Mouse (Mus musculus) forebrain, embryonic 10.5 days (tissue): ENCODE data around the gene Nelfb. TPM values are rescaled to one million over a fixed set of nuclear protein-coding genes. Genes with fewer than 3 reads are reported as not detected.

Experiments used
- DNase-seq: peaks from one replicate; pipeline ENCODE4 v3.0.0-alpha.2; 2017; ENCODE audit warnings: low spot score; ENCODE audit errors: extremely low spot score
- H3K27ac ChIP-seq: fragments of 300-500 bp; sonication (generic); 2 replicates; pipeline ENCODE4 v1.5.1; 2016; ENCODE audit warnings: mild to moderate bottlenecking
- H3K27me3 ChIP-seq: fragments of 300-500 bp; sonication (generic); 2 replicates; pipeline ENCODE4 v1.6.1; 2016; ENCODE audit warnings: mild to moderate bottlenecking; ENCODE audit not compliant: poor library complexity, severe bottlenecking
- H3K36me3 ChIP-seq: fragments of 300-500 bp; sonication (generic); replicated peaks from 2 replicates; pipeline ENCODE4 v1.6.1; 2016; ENCODE audit warnings: mild to moderate bottlenecking, moderate library complexity
- H3K4me1 ChIP-seq: fragments of 300-500 bp; sonication (generic); 2 replicates; pipeline ENCODE4 v1.6.1; 2016
- H3K4me3 ChIP-seq: fragments of 300-500 bp; sonication (generic); 2 replicates; pipeline ENCODE4 v1.5.1; 2016; ENCODE audit warnings: mild to moderate bottlenecking, moderate library complexity
- H3K9me3 ChIP-seq: fragments of 300-500 bp; sonication (generic); 2 replicates; pipeline ENCODE4 v1.6.1; 2016; ENCODE audit warnings: mild to moderate bottlenecking, moderate library complexity
- WGBS: fragments of 180-500 bp; shearing (Covaris S2); methylation state at CpG from one replicate; pipeline ENCODE4 v1.1.7; 2016; 5-methylcytosine and 5-hydroxymethylcytosine counted together
- polyA plus RNA-seq: library from polyadenylated mRNA; unstranded; fragments of >200 nt; fragmentation: Nextera tagmentation; extraction: Ambion mirVana; gene quantifications from 2 replicates; pipeline ENCODE4 v1.2.1, GENCODE M21; 2016

Nelfb gene
- polyA plus RNA-seq, 1 experiment from 2014 or later, result 130 TPM

DNA sequence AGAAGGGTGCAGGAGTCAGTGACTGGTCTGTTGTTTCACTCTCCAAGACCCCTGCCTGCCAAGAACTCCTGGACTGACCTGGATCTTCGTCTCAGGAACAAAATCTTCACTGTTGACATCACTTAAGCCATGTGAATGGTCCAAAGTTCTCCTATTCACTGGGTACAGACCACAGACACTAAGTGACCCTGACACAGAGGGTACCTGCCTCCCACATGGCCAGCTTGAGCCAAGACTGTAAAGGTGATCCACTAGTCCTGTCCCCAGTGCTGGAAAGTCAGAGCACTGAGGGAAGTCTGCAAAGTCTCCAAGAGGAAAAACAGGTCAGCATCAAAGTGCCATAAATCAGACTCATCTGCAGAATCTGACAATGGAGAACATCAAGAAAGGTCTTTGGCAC, 3.7 kb downstream of the Nelfb start:
- no peak for DNase-seq
- peaks cover 71% of the 10 kb centered on the region for H3K36me3 ChIP-seq
- H3K27me3 ChIP-seq, result peaks cover 6% of the 10 kb centered on the region
- H3K9me3 ChIP-seq, result no peaks in the 10 kb centered on the region
- H3K27ac ChIP-seq, result no peak overlapping the region
- peaks cover 26% of the 10 kb centered on the region for H3K4me1 ChIP-seq
- 91% methylated on average over 1 of the region's 1 CpGs for WGBS
- no peak overlapping the region for H3K4me3 ChIP-seq

DNA sequence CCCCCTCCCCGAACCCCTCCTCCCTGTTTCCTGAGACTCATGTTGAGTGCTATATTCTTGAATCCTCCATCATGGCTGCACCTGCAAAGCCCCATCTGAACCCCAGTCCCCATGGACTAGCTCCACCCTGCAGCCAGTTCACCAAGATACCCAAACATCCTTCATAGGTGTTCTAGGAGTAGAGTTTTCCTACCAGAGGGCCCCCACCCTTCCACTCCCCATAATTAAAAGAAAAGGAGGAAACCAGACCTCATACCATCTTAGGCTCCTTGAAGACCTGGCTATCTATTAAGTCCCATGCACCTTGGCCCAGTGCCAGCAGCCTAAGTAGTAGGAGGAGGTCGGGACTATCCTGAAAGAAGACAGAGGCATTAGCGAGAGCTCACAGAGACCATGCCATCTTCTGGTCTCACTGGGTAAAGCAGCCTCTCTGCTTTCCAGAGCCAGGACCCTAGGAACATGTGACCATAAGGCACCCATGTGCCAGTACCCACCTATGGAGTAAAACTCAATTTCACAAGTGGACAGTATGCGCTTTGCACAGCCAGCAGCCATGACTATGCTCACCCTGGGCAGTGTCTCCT, 7.6 kb downstream of the Nelfb start:
- H3K36me3 ChIP-seq, result peaks cover 99% of the 10 kb centered on the region
- H3K9me3 ChIP-seq, result no peaks in the 10 kb centered on the region
- no peak overlapping the region for H3K27ac ChIP-seq
- no peaks in the 10 kb centered on the region for H3K27me3 ChIP-seq
- WGBS, result 76% methylated on average over 4 of the region's 4 CpGs
- no peak for DNase-seq
- H3K4me1 ChIP-seq, result 0 out of 2 replicates have a peak, but pooled peaks cover under 1% of the 10 kb centered on the region
- H3K4me3 ChIP-seq, result no peak overlapping the region

DNA sequence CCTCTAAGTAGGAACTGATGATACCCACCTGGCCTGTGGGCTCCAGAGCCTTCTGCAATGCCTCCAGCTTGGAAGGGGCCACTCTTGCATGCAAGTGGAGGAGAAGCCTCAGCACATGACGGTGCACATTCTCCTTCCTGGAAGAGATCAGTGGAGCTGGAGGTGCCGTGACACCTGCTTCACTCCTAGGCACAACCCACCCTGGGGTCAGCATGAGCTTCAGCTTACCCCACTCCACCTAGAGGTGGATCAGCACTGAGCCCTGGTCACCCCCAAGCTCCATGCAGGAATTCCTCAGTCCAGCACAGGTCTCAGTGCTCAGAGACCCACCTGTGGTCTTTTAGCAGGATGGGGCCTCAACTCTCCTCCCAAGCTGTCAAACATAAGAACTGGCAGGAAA, 10.7 kb downstream of the Nelfb start:
- Histone ChIP-seq H3K4me1 (peaks cover 25% of the 10 kb centered on the region), H3K36me3 (peaks cover 78% of the 10 kb centered on the region), H3K4me3 (no peak overlapping the region), H3K9me3 (no peaks in the 10 kb centered on the region), H3K27me3 (peaks cover 24% of the 10 kb centered on the region), H3K27ac (no peak overlapping the region)
- WGBS, result 100% methylated on average over 2 of the region's 2 CpGs
- no peak for DNase-seq

DNA sequence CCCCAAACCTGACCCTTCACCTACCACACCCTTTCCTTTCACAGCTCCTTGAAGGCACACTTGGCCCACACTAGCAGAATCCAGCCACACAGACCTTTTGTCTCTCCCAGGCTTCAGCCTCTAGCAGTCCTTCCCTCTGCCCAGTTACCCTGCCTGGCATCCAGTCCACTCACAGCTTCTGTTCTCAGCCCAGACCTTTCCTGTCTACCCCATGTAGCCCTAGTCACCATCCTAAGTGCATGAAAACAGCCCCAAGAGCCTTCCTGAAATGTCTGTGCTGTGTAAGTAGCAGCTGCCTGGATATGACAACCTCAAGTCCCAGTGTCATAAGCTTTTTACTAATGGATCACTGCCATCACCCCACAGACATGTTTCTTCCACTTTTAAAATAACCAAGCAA, 13.3 kb downstream of the Nelfb start:
- peaks cover 51% of the 10 kb centered on the region for H3K36me3 ChIP-seq

DNA sequence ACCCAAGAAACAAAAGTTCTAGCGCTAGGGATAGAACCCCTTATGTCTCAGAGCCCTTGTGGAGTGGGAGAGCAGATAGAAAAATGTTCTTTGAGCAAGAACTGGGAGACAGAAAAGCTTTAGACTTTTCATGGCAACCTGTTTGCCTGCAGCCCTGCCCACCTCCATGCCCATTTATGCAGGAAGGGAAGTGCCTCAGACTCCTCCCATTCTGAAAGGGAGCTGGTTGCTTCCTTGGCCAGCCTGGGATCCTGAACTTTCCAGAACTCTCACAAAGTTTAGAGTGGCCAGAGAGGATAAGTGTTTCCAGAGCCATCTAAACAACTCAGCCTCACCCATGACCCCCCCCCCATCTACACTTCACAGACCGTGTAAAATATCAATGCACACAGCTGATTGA, 14.1 kb downstream of the Nelfb start:
- Histone ChIP-seq H3K4me3 (0 out of 2 replicates have a peak overlapping the region, but pooled peaks have one; percentile 21), H3K4me1 (peaks cover 45% of the 10 kb centered on the region), H3K27ac (no peak overlapping the region), H3K36me3 (peaks cover 43% of the 10 kb centered on the region), H3K27me3 (peaks cover 45% of the 10 kb centered on the region), H3K9me3 (no peaks in the 10 kb centered on the region)
- DNase-seq, result no peak
- 22% methylated on average over 2 of the region's 2 CpGs for WGBS

More for the DNA sequence above, 13.3 kb downstream of the Nelfb start:
- DNase-seq, result no peak
- Histone ChIP-seq H3K4me3 (no peak overlapping the region), H3K4me1 (peaks cover 44% of the 10 kb centered on the region), H3K27ac (no peak overlapping the region), H3K27me3 (peaks cover 45% of the 10 kb centered on the region), H3K9me3 (no peaks in the 10 kb centered on the region)

- 10% methylated on average over 8 of the region's 8 CpGs for WGBS
- Histone ChIP-seq H3K36me3 (peaks cover 35% of the 10 kb centered on the region), H3K9me3 (no peaks in the 10 kb centered on the region), H3K4me1 (peaks cover 45% of the 10 kb centered on the region), H3K4me3 (peak within 1 kb of the TSS; percentile 38), H3K27me3 (peaks cover 45% of the 10 kb centered on the region), H3K27ac (peak within 1 kb of the TSS; percentile 22; the same call in 1 of the 2 replicates)
- DNase-seq, result no peak
These were observed 14.9 kb downstream of the Nelfb start, which contains the start of gene Tor4a for GRCm38 (mm10) chr2:25196172-25196954. Gene Tor4a, minus strand, starts transcription at chr2:25196886.

DNA sequence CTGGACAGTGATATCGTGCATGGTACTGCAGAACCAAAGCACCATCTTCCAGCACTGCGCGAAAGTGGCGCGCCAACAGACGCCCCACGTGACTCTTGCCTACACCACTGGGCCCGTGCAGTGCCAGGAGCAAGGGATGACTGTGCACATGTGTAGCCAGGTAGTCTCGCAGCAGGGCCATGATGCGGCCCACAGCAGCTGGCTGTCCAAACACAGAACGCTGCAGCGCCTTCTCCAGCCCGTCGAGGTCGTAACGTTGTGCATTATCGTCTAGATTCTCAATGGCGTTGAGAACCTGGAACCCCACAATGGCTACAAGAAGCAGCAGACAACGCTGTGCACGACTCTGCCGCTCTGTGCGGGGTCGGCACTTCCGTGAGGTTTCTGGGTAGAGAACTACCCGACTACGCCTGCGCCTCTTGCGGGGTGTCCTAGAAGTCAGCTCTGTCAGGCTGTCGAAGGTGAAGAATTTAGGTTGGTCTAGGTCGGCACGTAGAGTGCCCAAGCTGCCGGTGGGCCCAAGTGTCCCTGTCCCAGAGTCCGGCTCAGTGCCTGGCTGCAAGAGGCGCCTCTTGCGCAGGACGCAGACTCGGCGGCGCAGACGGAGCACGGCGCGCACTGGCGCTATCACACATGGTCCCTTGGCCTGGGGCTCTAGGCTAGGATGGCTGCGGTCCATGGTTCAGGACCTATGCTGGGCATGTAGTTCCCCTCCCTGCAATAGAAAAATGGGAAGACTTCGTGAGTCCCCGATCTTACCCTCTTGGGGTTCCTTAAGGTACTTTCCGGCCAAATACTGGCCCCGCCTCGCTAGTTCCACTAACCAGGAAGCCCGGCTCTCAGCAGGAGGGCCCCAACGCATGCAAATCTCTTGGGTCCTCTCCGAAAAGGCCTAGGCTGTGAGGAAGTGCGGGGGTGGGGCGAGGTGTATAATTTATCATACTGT, 15.8 kb downstream of the Nelfb start:
- DNase-seq, result no peak
- H3K9me3 ChIP-seq, result no peaks in the 10 kb centered on the region
- peaks cover 26% of the 10 kb centered on the region for H3K36me3 ChIP-seq
- peaks cover 45% of the 10 kb centered on the region for H3K4me1 ChIP-seq
- peak overlapping the region; percentile 22; the same call in 1 of the 2 replicates for H3K27ac ChIP-seq
- H3K27me3 ChIP-seq, result peaks cover 45% of the 10 kb centered on the region
- peak overlapping the region; percentile 38 for H3K4me3 ChIP-seq
- WGBS, result 19% methylated on average over 55 of the region's 55 CpGs

DNA sequence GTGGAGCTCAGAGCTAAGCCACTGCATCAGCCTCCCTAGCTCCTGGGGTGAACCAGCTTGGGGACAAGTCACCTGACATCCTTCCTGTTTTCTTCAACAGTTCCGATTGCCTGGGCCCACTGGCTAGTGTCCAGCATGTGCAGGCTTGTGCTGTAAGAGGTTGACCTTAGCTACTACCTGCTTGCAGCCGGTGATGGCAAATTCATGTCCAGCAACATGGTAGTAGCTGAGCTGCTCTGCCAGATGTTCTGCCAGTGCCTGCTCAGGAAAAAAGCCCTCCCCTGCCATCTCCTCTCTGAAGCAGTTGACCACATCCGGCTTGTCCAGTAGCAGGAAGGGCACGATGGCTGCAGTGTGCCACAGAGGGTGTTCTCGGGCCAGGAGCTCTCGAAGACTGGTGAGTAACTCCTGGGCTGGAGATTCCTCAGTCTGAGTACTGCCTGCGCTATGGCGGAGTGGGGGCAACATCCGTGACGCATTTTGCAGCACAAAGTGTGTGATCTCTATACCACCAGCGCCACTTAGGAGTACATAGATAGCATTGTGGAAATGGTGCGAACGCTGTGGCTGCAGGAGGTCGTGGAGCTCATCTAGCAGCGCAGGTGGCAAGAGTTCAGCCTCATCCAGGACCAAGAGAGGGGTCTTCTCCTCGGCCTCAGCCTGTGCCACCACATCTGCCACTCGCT, 16.7 kb downstream of the Nelfb start:
- 0 out of 2 replicates have a peak overlapping the region, but pooled peaks have one; percentile 38 for H3K4me3 ChIP-seq
- 85% methylated on average over 17 of the region's 17 CpGs for WGBS
- H3K27me3 ChIP-seq, result peaks cover 45% of the 10 kb centered on the region
- peaks cover 18% of the 10 kb centered on the region for H3K36me3 ChIP-seq
- no peaks in the 10 kb centered on the region for H3K9me3 ChIP-seq
- no peak for DNase-seq
- H3K4me1 ChIP-seq, result peaks cover 45% of the 10 kb centered on the region
- no peak overlapping the region for H3K27ac ChIP-seq

DNA sequence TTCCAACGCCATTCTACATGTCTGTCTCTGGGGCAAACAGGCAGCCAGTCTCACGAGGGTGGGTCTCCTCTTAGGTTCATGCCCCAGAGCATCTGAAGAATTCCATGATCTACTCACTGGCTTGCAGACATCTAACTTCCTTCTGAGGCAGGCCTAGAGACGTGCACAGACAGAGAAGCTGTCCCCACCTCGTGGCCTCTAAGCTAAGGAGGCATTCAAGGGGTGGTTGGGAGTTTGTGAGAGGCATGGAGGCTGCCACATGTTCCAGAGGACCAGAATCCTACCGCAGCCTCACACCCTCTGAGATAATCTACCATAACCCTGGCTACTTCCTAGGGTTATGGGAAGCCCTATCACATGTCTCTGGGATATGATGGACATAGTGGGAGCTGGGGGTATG, 17.3 kb downstream of the Nelfb start:
- Histone ChIP-seq H3K4me1 (peaks cover 45% of the 10 kb centered on the region), H3K9me3 (no peaks in the 10 kb centered on the region), H3K36me3 (peaks cover 12% of the 10 kb centered on the region), H3K27me3 (peaks cover 45% of the 10 kb centered on the region), H3K4me3 (no peak overlapping the region), H3K27ac (no peak overlapping the region)
- no peak for DNase-seq
- WGBS, result 80% methylated on average over 5 of the region's 5 CpGs

- Histone ChIP-seq H3K4me3 (no peak overlapping the region), H3K27ac (no peak overlapping the region), H3K4me1 (peaks cover 45% of the 10 kb centered on the region), H3K9me3 (no peaks in the 10 kb centered on the region), H3K36me3 (peaks cover 6% of the 10 kb centered on the region), H3K27me3 (peaks cover 45% of the 10 kb centered on the region)
- DNase-seq, result peak; percentile 84
- WGBS, result 5% methylated on average over 6 of the region's 6 CpGs
These were observed 17.9 kb downstream of the Nelfb start for GRCm38 (mm10) chr2:25193330-25193770.

DNA sequence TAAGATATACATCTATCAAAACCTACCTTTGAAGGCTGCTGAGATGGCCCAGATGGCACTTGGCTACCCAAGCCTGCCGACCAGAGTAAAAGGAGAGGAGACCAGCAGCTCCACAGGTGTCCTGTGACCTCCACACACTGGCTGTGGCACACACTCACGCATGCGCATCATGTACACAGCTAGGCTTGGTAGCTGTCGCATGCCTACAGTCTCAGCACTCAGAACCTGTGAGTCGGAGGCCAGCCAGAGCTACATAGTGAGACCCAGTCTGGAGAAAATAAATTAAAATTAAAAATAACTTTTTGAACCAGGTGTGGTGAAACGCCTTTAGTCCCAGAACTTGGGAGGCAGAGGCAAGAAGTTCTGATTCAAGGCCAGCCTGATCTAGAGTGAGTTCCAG, 23.4 kb downstream of the Nelfb start:
- H3K36me3 ChIP-seq, result peaks cover 19% of the 10 kb centered on the region
- DNase-seq, result no peak
- peaks cover 42% of the 10 kb centered on the region for H3K4me1 ChIP-seq
- WGBS, result 88% methylated on average over 6 of the region's 6 CpGs
- H3K9me3 ChIP-seq, result no peaks in the 10 kb centered on the region
- H3K27ac ChIP-seq, result no peak overlapping the region
- no peak overlapping the region for H3K4me3 ChIP-seq
- peaks cover 30% of the 10 kb centered on the region for H3K27me3 ChIP-seq

DNA sequence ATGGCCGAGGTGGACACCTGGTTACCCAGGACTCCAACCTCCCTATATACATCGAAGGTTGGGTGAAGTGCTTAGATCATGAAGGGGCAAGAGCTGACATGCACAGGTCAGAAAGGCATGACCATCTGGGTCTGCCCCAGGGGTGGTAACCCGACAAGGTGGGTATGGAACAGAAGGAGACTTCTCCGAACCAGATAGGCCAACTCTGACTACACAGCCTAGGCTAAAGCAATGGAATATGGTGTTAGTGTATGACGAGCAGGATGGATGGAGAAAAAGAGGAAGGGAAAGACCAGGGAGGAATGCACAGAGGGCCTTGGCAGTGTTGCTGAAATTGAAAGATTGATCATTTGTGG, 24.7 kb downstream of the Nelfb start:
- 33% methylated on average over 5 of the region's 5 CpGs for WGBS
- no peak for DNase-seq
- Histone ChIP-seq H3K36me3 (peaks cover 19% of the 10 kb centered on the region), H3K27me3 (peaks cover 35% of the 10 kb centered on the region), H3K9me3 (no peaks in the 10 kb centered on the region), H3K27ac (peak overlapping the region; percentile 96), H3K4me1 (peaks cover 53% of the 10 kb centered on the region), H3K4me3 (peak overlapping the region; percentile 84)
